In genomic region chr11:104381887-104382286, GRCm38 (mm10) we compare ENCODE assay signal across 32 mouse cellular contexts.
DNase-seq lines count a peak whose midpoint lies in the region; ATAC-seq lines count a peak whose summit lies in the region.
"Had no signal": no experiment of that assay in that cellular context is flagged by ENCODE, and none has a peak within 500 bp of the region (broad histone marks: within the 10 kb centered on the region; RNA-seq: fewer than 3 reads in every experiment).

No protein-coding gene starts in this region.

- no peaks in the 10 kb centered on the region for H3K9me3 ChIP-seq in heart, embryonic 10.5 days
- no peaks in the 10 kb centered on the region for H3K9me3 ChIP-seq in hindbrain, embryonic 14.5 days (ENCODE audit: control insufficient read depth, low read length)
- H3K9me3 ChIP-seq: heart, embryonic 12.5 days; hindbrain, embryonic 15.5 days; intestine, embryonic 15.5 days; limb, embryonic 13.5 days; lung, embryonic 15.5 days; midbrain, embryonic 10.5 days; midbrain, embryonic 15.5 days; neural tube, embryonic 12.5 days had no signal

- peaks cover 100% of the 10 kb centered on the region for H3K79me2 ChIP-seq in macrophage (ENCODE audit: inconsistent target)

- no peaks in the 10 kb centered on the region for H3K27me3 ChIP-seq in heart, embryonic 10.5 days (ENCODE audit: insufficient read depth, poor library complexity, severe bottlenecking)
- no peaks in the 10 kb centered on the region for H3K27me3 ChIP-seq in hindbrain, embryonic 14.5 days (ENCODE audit: control insufficient read depth, insufficient read depth, low read length)
- H3K27me3 ChIP-seq: heart, embryonic 12.5 days; hindbrain, embryonic 15.5 days; intestine, embryonic 15.5 days; limb, embryonic 13.5 days; lung, embryonic 15.5 days; midbrain, embryonic 15.5 days; neural tube, embryonic 12.5 days had no signal

- H3K4me1 ChIP-seq in heart, embryonic 10.5 days, result no peaks in the 10 kb centered on the region
- no peaks in the 10 kb centered on the region for H3K4me1 ChIP-seq in hindbrain, embryonic 14.5 days (replicated peaks; ENCODE audit: control insufficient read depth, insufficient read depth, low read length)
- H3K4me1 ChIP-seq: heart, embryonic 12.5 days; hindbrain, embryonic 15.5 days; limb, embryonic 13.5 days; lung, embryonic 15.5 days; midbrain, embryonic 10.5 days; midbrain, embryonic 15.5 days; neural tube, embryonic 12.5 days had no signal

- no peak overlapping the region for H3K9ac ChIP-seq in hindbrain, embryonic 14.5 days
- H3K9ac ChIP-seq: forebrain, postnatal 0 days; heart, embryonic 12.5 days; hindbrain, embryonic 15.5 days; intestine, embryonic 15.5 days; limb, embryonic 13.5 days; lung, embryonic 15.5 days; midbrain, embryonic 15.5 days; neural tube, embryonic 12.5 days had no signal

- no peak overlapping the region for H3K4me2 ChIP-seq in hindbrain, embryonic 14.5 days (replicated peaks)
- H3K4me2 ChIP-seq: heart, embryonic 12.5 days; hindbrain, embryonic 15.5 days; intestine, embryonic 15.5 days; limb, embryonic 13.5 days; liver, embryonic 11.5 days; lung, embryonic 15.5 days; midbrain, embryonic 15.5 days; neural tube, embryonic 12.5 days had no signal

- H3K36me3 ChIP-seq in heart, embryonic 10.5 days, result peaks cover 12% of the 10 kb centered on the region
- H3K36me3 ChIP-seq in macrophage (ENCODE audit: inconsistent target), result no peaks in the 10 kb centered on the region; the same call in 1 of the 2 replicates
- 0 out of 2 replicates have a peak, but pooled peaks cover 5% of the 10 kb centered on the region for H3K36me3 ChIP-seq in hindbrain, embryonic 14.5 days (replicated peaks; ENCODE audit: control insufficient read depth, insufficient read depth)
- H3K36me3 ChIP-seq: hindbrain, embryonic 15.5 days; intestine, embryonic 15.5 days; lung, embryonic 15.5 days had no signal

- H3K4me3 ChIP-seq in heart, embryonic 10.5 days, result no peak overlapping the region
- no peak overlapping the region for H3K4me3 ChIP-seq in macrophage (ENCODE audit: inconsistent target)
- no peak overlapping the region for H3K4me3 ChIP-seq in hindbrain, embryonic 14.5 days (replicated peaks; ENCODE audit: low read length)
- H3K4me3 ChIP-seq: erythroblast, embryonic 14.5 days; heart, embryonic 12.5 days; hindbrain, embryonic 15.5 days; intestine, embryonic 15.5 days; layer of hippocampus, adult 2 months; left cerebral cortex, adult 2 months; limb, embryonic 13.5 days; lung, embryonic 15.5 days; midbrain, embryonic 10.5 days; midbrain, embryonic 15.5 days; neural tube, embryonic 12.5 days had no signal

- ATAC-seq in activated CD4-positive, CD25-positive, alpha-beta regulatory T cell, adult 4 months, result peak; percentile 52
- no peak for ATAC-seq in hindbrain, embryonic 14.5 days (ENCODE audit: low FRiP score)
- ATAC-seq: forebrain, postnatal 0 days; intestine, embryonic 15.5 days; midbrain, embryonic 15.5 days had no signal

- 81% methylated on average over 4 of the region's 4 CpGs for WGBS in heart, embryonic 10.5 days
- 65% methylated on average over 4 of the region's 4 CpGs for WGBS in macrophage (ENCODE audit: missing documents)
- WGBS in hindbrain, embryonic 14.5 days, result 86% methylated on average over 4 of the region's 4 CpGs

- no peak overlapping the region for H3K27ac ChIP-seq in heart, embryonic 10.5 days
- H3K27ac ChIP-seq in macrophage, result peak overlapping the region; percentile 10; the same call in 1 of the 2 replicates
- no peak overlapping the region for H3K27ac ChIP-seq in hindbrain, embryonic 14.5 days
- H3K27ac ChIP-seq: hindbrain, embryonic 15.5 days; intestine, embryonic 15.5 days; layer of hippocampus, adult 2 months; left cerebral cortex, adult 2 months; limb, embryonic 13.5 days; lung, embryonic 15.5 days; midbrain, embryonic 10.5 days; midbrain, embryonic 15.5 days; neural tube, embryonic 12.5 days had no signal

- DNase-seq in heart, adult 11 months, result peak; percentile 37
- DNase-seq in heart, embryonic 10.5 days (ENCODE audit: low spot score), result no peak
- DNase-seq in spleen, postnatal 14 days (ENCODE audit: low spot score in 2 of 2), result no peak
- DNase-seq in adrenal gland, adult 8-10 months, result no peak
- DNase-seq in ovary, postnatal 10 days (ENCODE audit: low spot score), result no peak
- DNase-seq in hindbrain, embryonic 14.5 days (ENCODE audit: low spot score), result no peak
- DNase-seq: adrenal gland, postnatal 25 days; cerebellum, adult 11-12 months; cerebellum, adult 9-11 months; forebrain, postnatal 0 days; gastrocnemius, postnatal 10 days; heart, adult 18-20 months; heart, postnatal 4 days; kidney, adult 2 months; kidney, postnatal 36 days; lung, postnatal 36 days; right cerebral cortex, postnatal 4 days; thymus, postnatal 14 days had no signal
